Mouse (Mus musculus) midbrain, embryonic 15.5 days (tissue): ENCODE results near the gene Per2. TPM values are rescaled to one million over a fixed set of nuclear protein-coding genes. Genes with fewer than 3 reads are reported as not detected.

Experiments
- ATAC-seq: fragments of 200-750 bp; cut with Nextera tagmentation; replicated peaks from 2 replicates; pipeline ENCODE4 v1.8.0; 2017; ENCODE audit warnings: moderate TSS enrichment
- H3K27ac ChIP-seq: fragments of 300-500 bp; sonication (generic); 2 replicates; pipeline ENCODE4 v1.5.1; 2015; ENCODE audit warnings: mild to moderate bottlenecking, inconsistent platforms
- H3K27me3 ChIP-seq: fragments of 300-500 bp; sonication (generic); replicated peaks from 2 replicates; pipeline ENCODE4 v1.6.1; 2015; ENCODE audit warnings: inconsistent platforms
- H3K36me3 ChIP-seq: fragments of 300-500 bp; sonication (generic); replicated peaks from 2 replicates; pipeline ENCODE4 v1.6.1; 2015; ENCODE audit warnings: inconsistent platforms
- H3K4me1 ChIP-seq: fragments of 300-500 bp; sonication (generic); 2 replicates; pipeline ENCODE4 v1.6.1; 2015; ENCODE audit warnings: inconsistent platforms
- H3K4me2 ChIP-seq: fragments of 300-500 bp; sonication (generic); 2 replicates; pipeline ENCODE4 v1.6.1; 2015; ENCODE audit warnings: inconsistent platforms, mild to moderate bottlenecking, moderate library complexity
- H3K4me3 ChIP-seq: fragments of 300-500 bp; sonication (generic); 2 replicates; pipeline ENCODE4 v1.5.1; 2015; ENCODE audit warnings: mild to moderate bottlenecking, inconsistent platforms
- H3K9ac ChIP-seq: fragments of 300-500 bp; sonication (generic); 2 replicates; pipeline ENCODE4 v1.6.1; 2015; ENCODE audit warnings: mild to moderate bottlenecking, inconsistent platforms
- H3K9me3 ChIP-seq: fragments of 300-500 bp; sonication (generic); 2 replicates; pipeline ENCODE4 v1.6.1; 2016; ENCODE audit warnings: inconsistent platforms
- WGBS: fragments of 180-500 bp; shearing (Covaris S2); methylation state at CpG from one replicate; pipeline ENCODE4 v1.1.7; 2015; ENCODE audit warnings: mixed read lengths; 5-methylcytosine and 5-hydroxymethylcytosine counted together
- polyA plus RNA-seq: library from polyadenylated mRNA; unstranded; fragments of >200 nt; fragmentation: Nextera tagmentation; extraction: Ambion mirVana; gene quantifications from 2 replicates; pipeline ENCODE4 v1.2.1, GENCODE M21; 2015

Per2 gene
- polyA plus RNA-seq, 1 experiment from 2014 or later, result 5.1 TPM

DNA sequence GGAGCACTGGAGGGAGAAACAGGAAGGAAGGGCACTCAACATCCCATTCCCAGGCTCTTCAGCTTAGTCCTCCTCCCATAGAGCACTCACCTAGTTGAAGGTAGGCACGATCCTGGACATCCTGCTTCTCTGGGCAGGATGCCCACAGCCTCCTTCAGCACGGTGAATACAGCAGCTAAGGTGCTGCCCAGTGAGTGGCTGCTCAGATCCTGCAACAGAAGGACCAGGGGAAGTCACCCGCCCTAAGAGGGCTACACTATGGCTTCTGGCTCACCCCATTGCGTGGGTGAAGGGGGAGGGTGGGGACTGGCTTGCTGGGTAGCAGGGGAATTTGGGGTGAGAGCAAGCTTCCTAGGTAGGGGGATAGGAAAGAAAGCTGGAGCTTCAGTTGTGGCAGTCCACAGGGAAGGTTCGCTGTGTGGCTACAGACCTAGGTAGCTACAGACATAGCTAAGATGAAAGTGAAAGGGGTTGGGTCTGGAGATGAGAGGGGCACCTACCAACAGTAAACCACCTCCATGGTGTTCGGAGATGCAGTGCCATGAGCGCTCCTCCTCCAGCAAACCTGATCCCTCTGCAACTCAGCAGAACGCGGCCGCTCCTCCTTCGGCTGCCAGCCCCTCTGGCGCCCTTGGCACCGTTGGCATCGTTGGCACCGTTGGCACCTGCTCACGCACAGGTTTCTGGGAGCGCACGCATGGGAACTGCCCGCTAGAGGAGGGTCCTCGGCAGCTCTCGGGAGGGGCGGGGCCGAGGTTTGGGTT, 53.5 kb downstream of the Per2 start:
- ATAC-seq, result no peak
- no peak overlapping the region for H3K9ac ChIP-seq
- H3K4me3 ChIP-seq, result no peak overlapping the region
- H3K4me2 ChIP-seq, result no peak overlapping the region
- no peak overlapping the region for H3K27ac ChIP-seq
- no peaks in the 10 kb centered on the region for H3K36me3 ChIP-seq
- H3K27me3 ChIP-seq, result no peaks in the 10 kb centered on the region; the same call in 1 of the 2 replicates
- H3K9me3 ChIP-seq, result no peaks in the 10 kb centered on the region
- no peaks in the 10 kb centered on the region for H3K4me1 ChIP-seq
- 65% methylated on average over 23 of the region's 23 CpGs for WGBS

DNA sequence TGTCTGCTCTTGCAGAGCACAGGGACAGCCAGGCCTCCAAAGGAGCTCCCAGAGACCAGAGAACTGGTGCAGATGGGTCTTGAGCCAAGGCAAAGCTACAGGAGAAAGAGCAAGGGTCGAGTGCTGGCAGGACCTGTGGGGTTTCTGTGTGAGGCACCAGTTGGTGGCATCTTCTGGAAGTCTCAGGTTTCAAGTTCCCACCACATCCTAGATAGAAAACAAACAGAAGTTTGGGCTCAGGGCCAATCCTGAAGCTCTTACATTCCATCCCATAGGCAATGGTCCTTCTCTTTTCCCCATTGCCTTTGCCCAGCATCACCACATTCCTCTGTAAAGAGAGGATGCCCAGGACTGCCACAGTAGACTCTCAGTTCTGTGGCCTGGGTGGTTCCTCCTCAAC, 54.1 kb downstream of the Per2 start:
- Histone ChIP-seq H3K36me3 (no peaks in the 10 kb centered on the region), H3K27me3 (no peaks in the 10 kb centered on the region; the same call in 1 of the 2 replicates), H3K4me3 (no peak overlapping the region), H3K4me2 (no peak overlapping the region), H3K27ac (no peak overlapping the region), H3K4me1 (no peaks in the 10 kb centered on the region), H3K9me3 (no peaks in the 10 kb centered on the region), H3K9ac (no peak overlapping the region)
- 29% methylated on average over 1 of the region's 1 CpGs for WGBS
- no peak for ATAC-seq

GRCm38 (mm10) chr1:91398260-91399062, 60.7 kb downstream of the Per2 start, which contains the start of gene Ilkap:
Gene Ilkap (minus strand): TSS chr1:91398815.
- Histone ChIP-seq H3K36me3 (no peaks in the 10 kb centered on the region), H3K9me3 (no peaks in the 10 kb centered on the region), H3K4me3 (peak within 1 kb of the TSS; percentile 71), H3K4me1 (peaks cover 31% of the 10 kb centered on the region), H3K4me2 (peak within 1 kb of the TSS; percentile 89), H3K27me3 (no peaks in the 10 kb centered on the region), H3K27ac (peak within 1 kb of the TSS; percentile 89), H3K9ac (peak within 1 kb of the TSS; percentile 81)
- WGBS, result under 1% methylated on average over 91 of the region's 91 CpGs
- peak; percentile 97 for ATAC-seq

- H3K27ac ChIP-seq, result peak overlapping the region; percentile 89
- no peaks in the 10 kb centered on the region for H3K27me3 ChIP-seq
- peak overlapping the region; percentile 71 for H3K4me3 ChIP-seq
- peak; percentile 10; the same call in 1 of the 2 replicates for ATAC-seq
- WGBS, result under 1% methylated on average over 12 of the region's 12 CpGs
- peak overlapping the region; percentile 81 for H3K9ac ChIP-seq
- H3K4me2 ChIP-seq, result peak overlapping the region; percentile 89
- no peaks in the 10 kb centered on the region for H3K9me3 ChIP-seq
- peaks cover 31% of the 10 kb centered on the region for H3K4me1 ChIP-seq
- H3K36me3 ChIP-seq, result no peaks in the 10 kb centered on the region
Observed at GRCm38 (mm10) chr1:91397927-91398259, 61.2 kb downstream of the Per2 start.

GRCm38 (mm10) chr1:91390369-91390768, 68.8 kb downstream of the Per2 start:
- H3K4me3 ChIP-seq, result no peak overlapping the region
- 92% methylated on average over 5 of the region's 5 CpGs for WGBS
- H3K9ac ChIP-seq, result no peak overlapping the region
- peaks cover 6% of the 10 kb centered on the region for H3K4me1 ChIP-seq
- ATAC-seq, result no peak
- no peak overlapping the region for H3K4me2 ChIP-seq
- H3K27me3 ChIP-seq, result no peaks in the 10 kb centered on the region
- H3K27ac ChIP-seq, result no peak overlapping the region
- peaks cover 40% of the 10 kb centered on the region for H3K36me3 ChIP-seq
- H3K9me3 ChIP-seq, result no peaks in the 10 kb centered on the region

GRCm38 (mm10) chr1:91381091-91381471, 78.0 kb downstream of the Per2 start:
- ATAC-seq, result no peak
- H3K9me3 ChIP-seq, result no peaks in the 10 kb centered on the region
- peaks cover 70% of the 10 kb centered on the region for H3K36me3 ChIP-seq
- H3K27me3 ChIP-seq, result no peaks in the 10 kb centered on the region
- no peak overlapping the region for H3K4me3 ChIP-seq
- 88% methylated on average over 4 of the region's 4 CpGs for WGBS
- H3K27ac ChIP-seq, result no peak overlapping the region
- H3K9ac ChIP-seq, result no peak overlapping the region
- H3K4me1 ChIP-seq, result no peaks in the 10 kb centered on the region
- H3K4me2 ChIP-seq, result no peak overlapping the region

DNA sequence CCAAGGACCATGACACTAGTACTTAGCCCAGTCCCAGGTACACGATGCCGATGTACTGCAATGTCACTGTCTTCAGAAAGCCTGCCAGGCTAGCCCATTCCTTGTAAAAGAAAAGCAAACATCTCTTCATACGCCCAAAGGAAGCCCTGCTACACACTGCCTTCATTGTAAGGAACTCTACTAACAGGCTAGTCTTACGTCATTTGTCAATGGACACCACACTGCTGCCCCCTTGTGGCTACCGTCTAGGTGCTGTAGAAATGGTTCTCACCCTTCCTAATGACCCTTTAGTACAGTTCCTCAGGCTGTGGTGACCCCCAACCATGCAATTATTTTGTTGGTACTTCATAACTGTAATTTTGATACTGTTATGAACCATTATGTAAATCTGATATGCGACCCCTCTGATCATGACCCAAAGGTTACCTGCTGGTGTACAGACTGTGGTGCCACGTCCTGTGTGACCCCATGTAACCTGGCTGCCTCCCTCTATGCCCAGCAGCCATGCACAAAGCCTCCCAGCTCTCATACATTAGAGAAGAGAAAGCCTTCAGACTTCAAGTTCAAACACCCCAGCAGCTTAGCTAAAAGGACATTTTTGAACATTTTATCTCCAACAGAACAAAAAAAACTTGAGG, 78.6 kb downstream of the Per2 start:
- Histone ChIP-seq H3K4me3 (no peak overlapping the region), H3K27ac (no peak overlapping the region), H3K9me3 (no peaks in the 10 kb centered on the region), H3K27me3 (no peaks in the 10 kb centered on the region), H3K36me3 (peaks cover 71% of the 10 kb centered on the region), H3K4me1 (no peaks in the 10 kb centered on the region), H3K4me2 (no peak overlapping the region), H3K9ac (no peak overlapping the region)
- 62% methylated on average over 7 of the region's 7 CpGs for whole genome bisulfite sequencing
- ATAC-seq, result peak; percentile 75

DNA sequence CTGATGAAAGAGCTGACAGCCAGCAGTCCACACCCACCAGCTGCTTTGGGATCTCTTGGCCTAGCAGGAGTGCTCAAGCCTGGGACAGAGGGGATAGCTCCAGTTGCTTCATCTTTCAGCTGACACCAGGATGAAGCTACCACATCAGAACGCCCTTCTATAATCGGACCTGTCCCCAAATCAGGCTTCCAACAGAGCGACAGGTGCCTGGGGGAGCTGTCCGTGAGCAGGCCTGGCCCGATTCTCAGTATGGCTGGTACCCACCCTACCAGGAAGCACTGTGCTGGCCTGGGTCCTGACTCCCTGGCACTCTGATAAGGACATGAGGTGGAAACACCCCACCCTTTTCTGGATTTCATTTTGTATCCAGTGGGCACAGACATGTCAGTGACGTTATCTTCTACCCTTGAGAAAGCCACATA, 85.7 kb downstream of the Per2 start:
- no peak overlapping the region for H3K9ac ChIP-seq
- no peak overlapping the region for H3K27ac ChIP-seq
- H3K27me3 ChIP-seq, result no peaks in the 10 kb centered on the region
- H3K9me3 ChIP-seq, result no peaks in the 10 kb centered on the region
- H3K4me2 ChIP-seq, result no peak overlapping the region
- no peaks in the 10 kb centered on the region for H3K4me1 ChIP-seq
- H3K4me3 ChIP-seq, result no peak overlapping the region
- no peak for ATAC-seq
- H3K36me3 ChIP-seq, result peaks cover 45% of the 10 kb centered on the region
- WGBS, result 81% methylated on average over 6 of the region's 6 CpGs

DNA sequence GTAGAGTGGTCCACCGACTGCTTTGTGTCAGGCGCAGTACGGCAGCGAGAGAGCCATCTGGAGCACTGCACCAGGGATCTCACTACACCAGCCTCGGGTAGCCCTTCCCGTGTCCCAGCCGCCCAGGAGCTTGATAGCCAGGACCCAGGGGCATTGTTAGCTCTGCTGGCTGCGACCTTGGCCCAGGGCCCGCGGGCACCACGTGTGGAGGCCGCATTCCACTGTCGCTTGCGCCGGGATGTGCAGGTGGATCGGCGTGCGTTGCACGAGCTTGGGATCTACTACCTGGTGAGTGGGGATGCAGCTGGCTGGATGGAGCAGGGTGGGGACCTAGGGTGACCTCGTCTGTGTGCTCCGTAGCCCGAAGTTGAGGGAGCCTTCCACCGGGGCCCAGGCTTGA, 89.1 kb downstream of the Per2 start:
- Histone ChIP-seq H3K9ac (no peak overlapping the region), H3K27me3 (peaks cover 18% of the 10 kb centered on the region), H3K9me3 (no peaks in the 10 kb centered on the region), H3K4me2 (no peak overlapping the region), H3K36me3 (peaks cover 14% of the 10 kb centered on the region), H3K4me1 (peaks cover 8% of the 10 kb centered on the region), H3K4me3 (no peak overlapping the region), H3K27ac (no peak overlapping the region)
- WGBS, result 88% methylated on average over 23 of the region's 23 CpGs
- no peak for ATAC-seq

GRCm38 (mm10) chr1:91369408-91369807, 89.7 kb downstream of the Per2 start:
- H3K27me3 ChIP-seq, result peaks cover 18% of the 10 kb centered on the region
- H3K9me3 ChIP-seq, result no peaks in the 10 kb centered on the region
- H3K4me1 ChIP-seq, result peaks cover 8% of the 10 kb centered on the region
- ATAC-seq, result no peak
- WGBS, result 74% methylated on average over 4 of the region's 4 CpGs
- no peak overlapping the region for H3K4me3 ChIP-seq
- no peak overlapping the region for H3K4me2 ChIP-seq
- no peak overlapping the region for H3K9ac ChIP-seq
- H3K36me3 ChIP-seq, result peaks cover 14% of the 10 kb centered on the region; the same call in 1 of the 2 replicates
- no peak overlapping the region for H3K27ac ChIP-seq

DNA sequence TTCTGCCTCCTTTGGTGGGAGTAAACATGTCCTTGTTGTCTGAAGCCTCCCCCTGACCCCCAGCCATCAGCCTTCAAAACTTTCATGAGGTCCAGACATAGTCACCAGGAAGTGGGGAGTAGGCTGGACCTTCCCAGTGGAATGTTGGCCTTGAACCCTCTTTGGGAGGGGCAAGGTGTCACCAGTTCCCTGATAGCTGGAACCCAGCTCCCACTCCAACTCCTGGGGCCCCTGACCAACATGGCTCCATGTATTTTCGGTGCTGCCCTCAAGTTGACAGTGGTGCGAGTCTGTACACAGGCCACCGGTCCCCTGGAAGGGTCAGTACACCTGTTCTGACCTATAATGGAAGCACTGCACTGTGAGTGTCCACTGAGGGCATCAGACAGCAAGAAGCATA, 91.8 kb downstream of the Per2 start:
- Histone ChIP-seq H3K4me1 (peaks cover 8% of the 10 kb centered on the region), H3K9ac (no peak overlapping the region), H3K4me2 (no peak overlapping the region), H3K9me3 (no peaks in the 10 kb centered on the region), H3K27ac (no peak overlapping the region), H3K4me3 (no peak overlapping the region), H3K36me3 (peaks cover 4% of the 10 kb centered on the region; the same call in 1 of the 2 replicates), H3K27me3 (peaks cover 18% of the 10 kb centered on the region)
- 94% methylated on average over 3 of the region's 3 CpGs for WGBS
- no peak for ATAC-seq
